Mouse (Mus musculus): ENCODE measurements around the gene Cabp2. TPM values are rescaled to one million over a fixed set of nuclear protein-coding genes. Genes with fewer than 3 reads are reported as not detected.
"Not testable (repeated sequence)": the region's sequence is repeated elsewhere in the genome, so short reads cannot be mapped to it uniquely, and the experiment has no call there.

Gene Cabp2
- total and polyA plus RNA-seq, 2 experiments from 2014 or later: not detected

DNA sequence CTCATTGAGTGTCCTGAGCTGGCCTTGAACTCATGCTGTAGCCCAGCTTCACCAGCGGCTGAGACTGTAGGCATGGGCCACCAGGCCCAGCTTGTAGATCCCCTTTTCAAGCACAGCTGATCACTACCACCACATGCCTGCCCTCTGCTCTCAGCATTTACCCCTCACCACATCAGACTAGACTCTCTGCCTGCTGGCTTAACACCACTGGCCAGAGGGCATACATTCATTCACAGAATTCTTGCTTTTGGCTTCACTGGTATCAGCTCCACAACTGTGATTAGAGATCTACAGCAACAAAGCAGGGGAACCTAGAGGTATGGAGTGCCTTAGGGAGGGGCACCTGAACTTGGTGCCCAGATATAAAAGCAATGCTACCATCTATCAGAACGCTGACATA is 39.1 kb downstream of the Cabp2 start:
- ATAC-seq: no peak
- DNase-seq (ENCODE audit: low spot score): no peak
- TF ChIP-seq CTCF (IDR thresholded peaks at IDR 0.05; ENCODE audit: low read depth): no peak
- Histone ChIP-seq H3K27me3 (ENCODE audit: insufficient read depth, low read length) (no peaks in the 10 kb centered on the region), H3K4me1 (ENCODE audit: insufficient read depth, low read length) (peaks cover 8% of the 10 kb centered on the region), H3K27ac (peak overlapping the region; percentile 87; the same call in 1 of the 2 replicates), H3K4me3 (ENCODE audit: low read length) (peak overlapping the region; percentile 41; the same call in 1 of the 2 replicates), H3K9me3 (ENCODE audit: low read length) (no peaks in the 10 kb centered on the region), H3K4me2 (ENCODE audit: low read depth, low read length) (peak overlapping the region; percentile 50), H3K9ac (replicated peaks; ENCODE audit: low read length) (no peak overlapping the region), H3K36me3 (ENCODE audit: insufficient read depth, low read length) (peaks cover 6% of the 10 kb centered on the region; the same call in 1 of the 2 replicates)
- WGBS: 96% methylated on average over 2 of the region's 2 CpGs

DNA sequence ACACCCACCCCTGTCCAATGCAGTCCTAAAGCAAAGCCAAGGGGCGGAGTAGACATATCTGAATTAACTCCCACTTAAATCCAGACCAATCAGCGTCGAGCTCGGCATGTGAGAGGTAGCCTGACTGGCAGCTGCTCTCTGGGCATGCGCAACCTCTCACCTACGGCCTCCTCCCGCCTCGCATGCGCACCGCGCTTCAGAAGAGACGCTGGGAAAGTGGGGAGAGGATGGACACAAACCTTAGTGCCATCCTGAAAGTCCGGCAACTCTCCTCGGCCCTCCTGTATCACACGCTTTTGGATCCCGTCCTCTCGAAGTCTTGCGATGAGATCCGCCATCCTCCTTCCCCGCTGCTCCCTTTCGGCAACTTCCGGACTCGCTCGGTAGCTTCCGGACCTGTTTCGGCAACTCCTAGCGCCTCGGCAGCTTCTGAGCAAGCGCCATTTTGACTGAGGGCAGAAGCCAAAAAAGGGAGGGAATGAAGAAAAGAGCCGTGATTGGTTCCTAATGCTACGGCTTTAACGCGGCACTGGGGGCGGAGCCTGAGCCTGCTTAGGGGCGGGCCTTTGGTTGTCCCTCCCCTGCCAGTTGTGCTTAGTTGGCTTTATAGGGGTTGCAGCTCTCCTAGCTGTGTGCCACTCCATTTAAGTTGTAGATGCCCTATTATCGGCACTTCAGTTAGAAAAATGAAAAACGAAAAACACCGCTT is 39.9 kb downstream of the Cabp2 start:
- Histone ChIP-seq H3K4me2 (ENCODE audit: low read depth, low read length) (peak overlapping the region; percentile 50), H3K4me1 (ENCODE audit: insufficient read depth, low read length) (peaks cover 8% of the 10 kb centered on the region)
- WGBS: 2% methylated on average over 38 of the region's 38 CpGs

DNA sequence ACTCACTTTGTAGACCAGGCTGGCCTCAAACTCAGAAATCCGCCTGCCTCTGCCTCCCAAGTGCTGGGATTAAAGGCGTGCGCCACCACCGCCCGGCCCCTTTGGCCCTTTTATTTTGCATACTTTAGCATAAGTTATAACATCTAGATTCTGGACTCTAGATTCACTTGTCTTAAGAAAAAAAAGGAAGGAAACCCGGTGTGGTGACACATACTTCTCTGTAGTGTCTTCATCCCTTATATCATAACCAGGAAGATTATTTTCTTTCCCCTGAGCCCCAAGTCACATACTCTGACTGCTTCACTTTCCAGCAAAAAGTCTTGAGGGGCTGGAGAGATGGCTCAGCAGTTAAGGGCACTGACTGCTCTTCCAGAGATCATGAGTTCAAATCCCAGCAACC is 40.5 kb downstream of the Cabp2 start:
- not testable (repeated sequence) for H3K9ac ChIP-seq (replicated peaks; ENCODE audit: low read length); H3K9me3 ChIP-seq (ENCODE audit: low read length); ATAC-seq; H3K4me3 ChIP-seq (ENCODE audit: low read length); H3K36me3 ChIP-seq (ENCODE audit: insufficient read depth, low read length); DNase-seq (ENCODE audit: low spot score); H3K27me3 ChIP-seq (ENCODE audit: insufficient read depth, low read length)
- Histone ChIP-seq H3K4me2 (ENCODE audit: low read depth, low read length) (peak overlapping the region; percentile 27; the same call in 1 of the 2 replicates), H3K4me1 (ENCODE audit: insufficient read depth, low read length) (peaks cover 12% of the 10 kb centered on the region), H3K27ac (0 out of 2 replicates have a peak overlapping the region, but pooled peaks have one; percentile 87)
- WGBS: 58% methylated on average over 6 of the region's 6 CpGs

More for the DNA sequence above, 39.9 kb downstream of the Cabp2 start:
- no peaks in the 10 kb centered on the region; the same call in 1 of the 2 replicates for H3K36me3 ChIP-seq (ENCODE audit: insufficient read depth, low read length)
- peak; percentile 99 for DNase-seq (ENCODE audit: low spot score)
- peak; percentile 83 for ATAC-seq
- no peaks in the 10 kb centered on the region for H3K27me3 ChIP-seq (ENCODE audit: insufficient read depth, low read length)
- H3K27ac ChIP-seq: peak overlapping the region; percentile 87
- H3K4me3 ChIP-seq (ENCODE audit: low read length): peak overlapping the region; percentile 41
- TF ChIP-seq CTCF (IDR thresholded peaks at IDR 0.05; ENCODE audit: low read depth): no peak
- H3K9me3 ChIP-seq (ENCODE audit: low read length): no peaks in the 10 kb centered on the region
- peak overlapping the region; percentile 50 for H3K9ac ChIP-seq (replicated peaks; ENCODE audit: low read length)

DNA sequence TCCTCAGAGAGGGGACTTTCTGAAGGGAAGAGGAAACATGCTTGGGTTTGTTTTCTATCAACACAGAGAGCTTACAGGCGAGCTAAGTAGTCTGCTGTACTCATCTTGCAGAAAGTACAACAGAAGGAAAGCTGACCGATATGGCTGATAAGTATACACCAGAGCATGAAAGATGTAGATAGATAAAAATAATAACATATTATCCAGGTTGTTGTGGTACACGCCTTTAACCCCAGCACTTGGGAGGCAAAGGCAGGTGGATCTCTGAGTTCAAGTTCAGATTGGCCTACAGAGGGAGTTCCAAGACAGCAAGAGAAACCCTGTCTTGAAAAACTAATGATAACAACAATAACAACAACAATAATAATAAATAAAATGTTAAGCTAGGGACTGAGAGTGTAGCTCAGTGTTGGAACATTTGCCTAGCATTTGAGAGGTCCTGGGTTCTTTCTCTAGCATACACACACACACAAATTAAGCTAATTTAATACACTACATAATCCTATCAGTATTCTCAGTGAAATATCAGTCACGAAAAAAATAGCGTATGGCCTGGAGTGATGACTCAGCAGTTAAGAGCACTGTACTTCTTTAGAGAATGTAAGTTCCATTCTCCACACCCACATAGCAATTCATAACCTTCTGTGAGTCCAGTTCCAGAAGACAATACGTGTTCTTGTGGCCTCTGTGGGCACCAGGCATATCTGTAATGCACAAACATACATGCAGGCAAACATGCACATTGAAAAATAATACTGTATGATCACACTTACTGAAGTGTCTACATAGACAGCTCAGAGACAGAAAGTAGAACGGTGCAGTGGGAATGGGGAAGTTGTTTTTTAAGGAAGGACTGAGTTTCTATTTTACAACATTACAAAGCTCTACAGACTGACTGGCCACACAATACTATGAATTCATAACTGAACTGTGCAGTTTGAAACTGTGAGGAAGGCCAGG is 41.3 kb downstream of the Cabp2 start:
- H3K27me3 ChIP-seq (ENCODE audit: insufficient read depth, low read length): no peaks in the 10 kb centered on the region
- no peak overlapping the region for H3K27ac ChIP-seq
- peaks cover 15% of the 10 kb centered on the region for H3K4me1 ChIP-seq (ENCODE audit: insufficient read depth, low read length)
- ATAC-seq (no peak), DNase-seq (ENCODE audit: low spot score) (no peak)
- WGBS: 86% methylated on average over 7 of the region's 7 CpGs
- no peak overlapping the region for H3K9ac ChIP-seq (replicated peaks; ENCODE audit: low read length)
- peaks cover 1% of the 10 kb centered on the region; the same call in 1 of the 2 replicates for H3K36me3 ChIP-seq (ENCODE audit: insufficient read depth, low read length)
- no peaks in the 10 kb centered on the region for H3K9me3 ChIP-seq (ENCODE audit: low read length)
- no peak for TF ChIP-seq CTCF (IDR thresholded peaks at IDR 0.05; ENCODE audit: low read depth)
- no peak overlapping the region for H3K4me2 ChIP-seq (ENCODE audit: low read depth, low read length)
- no peak overlapping the region for H3K4me3 ChIP-seq (ENCODE audit: low read length)

DNA sequence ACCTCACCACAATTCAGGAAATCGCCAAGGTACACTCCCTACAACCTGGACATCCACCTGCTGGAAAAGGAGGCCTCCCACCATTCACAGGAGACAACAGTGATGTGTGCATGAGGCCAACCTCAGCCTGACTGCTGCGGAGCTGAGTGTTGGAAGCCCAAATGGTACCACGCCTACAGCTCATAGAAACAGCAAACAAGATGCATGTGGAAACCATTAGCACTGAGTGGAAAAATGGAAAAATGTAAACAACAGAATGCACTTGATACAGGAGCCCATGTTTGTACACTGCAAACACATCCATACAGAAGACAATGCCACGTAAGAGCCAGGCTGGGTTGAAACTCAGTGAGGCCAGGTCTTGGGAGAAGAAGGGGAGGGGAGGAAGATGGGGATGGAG is 43.1 kb downstream of the Cabp2 start:
- Histone ChIP-seq H3K4me1 (ENCODE audit: insufficient read depth, low read length) (peaks cover 15% of the 10 kb centered on the region), H3K27me3 (ENCODE audit: insufficient read depth, low read length) (no peaks in the 10 kb centered on the region), H3K36me3 (ENCODE audit: insufficient read depth, low read length) (peaks cover 8% of the 10 kb centered on the region; the same call in 1 of the 2 replicates), H3K9me3 (ENCODE audit: low read length) (no peaks in the 10 kb centered on the region), H3K4me3 (ENCODE audit: low read length) (no peak overlapping the region), H3K27ac (no peak overlapping the region), H3K4me2 (ENCODE audit: low read depth, low read length) (no peak overlapping the region), H3K9ac (replicated peaks; ENCODE audit: low read length) (no peak overlapping the region)
- TF ChIP-seq CTCF (IDR thresholded peaks at IDR 0.05; ENCODE audit: low read depth): no peak
- no peak for ATAC-seq
- no peak for DNase-seq (ENCODE audit: low spot score)
- 82% methylated on average over 4 of the region's 4 CpGs for WGBS

GRCm38 (mm10) chr19:4125268-4125667 is 43.9 kb downstream of the Cabp2 start:
- ATAC-seq: peak; percentile 46

More at GRCm38 (mm10) chr19:4125268-4125667, 43.9 kb downstream of the Cabp2 start:
- H3K4me1 ChIP-seq (ENCODE audit: insufficient read depth, low read length): peaks cover 13% of the 10 kb centered on the region
- 9% methylated on average over 4 of the region's 4 CpGs for WGBS
- peak; percentile 30 for DNase-seq (ENCODE audit: low spot score)
- peaks cover 12% of the 10 kb centered on the region for H3K36me3 ChIP-seq (ENCODE audit: insufficient read depth, low read length)
- H3K4me2 ChIP-seq (ENCODE audit: low read depth, low read length): peak overlapping the region; percentile 70
- peak overlapping the region; percentile 92; the same call in 1 of the 2 replicates for H3K9ac ChIP-seq (replicated peaks; ENCODE audit: low read length)
- not testable (repeated sequence) for H3K27me3 ChIP-seq (ENCODE audit: insufficient read depth, low read length); H3K9me3 ChIP-seq (ENCODE audit: low read length)
- peak overlapping the region; percentile 86 for H3K27ac ChIP-seq
- H3K4me3 ChIP-seq (ENCODE audit: low read length): peak overlapping the region; percentile 84
